Mouse (Mus musculus): ENCODE data around the gene Colgalt2. TPM values are rescaled to one million over a fixed set of nuclear protein-coding genes. Genes with fewer than 3 reads are reported as not detected.

Colgalt2 gene
- polyA plus RNA-seq, 1 experiment: 5.9 TPM

DNA sequence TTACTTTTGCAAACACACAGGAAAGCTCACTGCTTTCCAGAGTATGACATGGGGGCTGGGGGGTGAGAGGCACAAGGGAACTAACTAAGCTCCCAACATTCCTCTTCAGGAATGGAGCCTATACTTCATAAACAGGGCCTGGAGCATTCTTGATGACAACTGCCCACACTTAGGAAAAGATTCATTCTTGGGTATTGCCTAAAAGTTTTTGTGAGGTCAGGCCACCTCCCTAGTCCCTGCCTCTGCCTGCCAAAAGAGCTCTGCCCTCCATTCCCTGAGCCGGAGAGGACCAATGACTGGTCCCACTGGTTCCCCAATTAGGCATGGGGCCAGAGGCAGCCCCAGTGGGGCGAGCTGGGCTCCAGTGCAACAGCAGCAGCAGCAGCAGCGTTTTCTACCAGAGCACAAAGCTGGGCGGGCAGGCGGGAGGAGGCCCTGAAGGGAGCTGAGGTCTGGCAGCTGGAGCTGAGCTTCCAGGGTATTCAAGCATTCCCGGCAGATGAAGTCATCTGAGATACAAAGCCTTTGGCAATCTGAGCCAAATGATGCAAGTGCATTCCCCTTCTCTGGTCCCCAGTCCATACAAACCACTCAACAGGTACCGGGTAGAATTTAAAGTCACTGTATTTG is 156.4 kb downstream of the Colgalt2 start:
- no peaks in the 10 kb centered on the region for H3K4me1 ChIP-seq (ENCODE audit: control insufficient read depth, insufficient read depth, low read length)
- no peak overlapping the region for H3K27ac ChIP-seq (ENCODE audit: insufficient read depth, low read length)
- H3K4me3 ChIP-seq (ENCODE audit: insufficient read depth, low read length): no peak overlapping the region
- TF ChIP-seq POLR2A (IDR thresholded peaks at IDR 0.05; ENCODE audit: extremely low read depth, insufficient read depth, low read length) (no peak), CTCF (IDR thresholded peaks at IDR 0.05; ENCODE audit: extremely low read depth, insufficient read depth, low read length) (no peak)

DNA sequence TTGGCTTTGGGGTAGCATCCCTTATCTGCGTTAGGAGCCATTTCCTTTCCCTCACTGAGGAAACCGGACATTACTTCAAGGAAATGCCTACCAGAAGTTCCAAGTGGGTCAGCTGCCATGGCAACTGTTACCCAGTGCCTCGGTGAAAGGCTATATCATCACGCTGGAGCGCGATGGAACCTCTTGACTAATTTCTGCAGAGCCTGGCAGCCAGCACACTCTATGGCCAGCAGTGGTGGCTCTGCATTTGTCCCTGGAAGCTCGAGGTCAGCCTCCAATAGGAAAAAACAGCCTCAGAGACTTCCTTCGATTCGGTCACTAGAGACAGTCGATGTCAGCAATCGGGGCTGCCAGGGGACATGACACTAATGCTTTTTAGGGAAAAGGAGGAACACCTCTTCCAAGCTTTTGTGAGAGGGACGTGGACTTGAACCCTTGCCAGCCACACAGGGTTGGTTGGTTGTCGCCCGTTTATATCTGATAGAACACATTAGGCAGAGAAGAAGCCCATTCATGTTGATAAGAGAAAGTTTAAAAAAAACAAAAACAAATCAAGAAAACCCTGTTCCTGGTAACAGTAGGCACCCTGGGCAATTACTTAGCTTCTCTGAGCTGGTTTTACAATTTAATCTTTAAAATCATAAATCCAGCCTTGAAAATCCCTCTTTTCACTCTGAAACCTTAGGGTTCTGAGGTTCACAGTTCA is 157.1 kb downstream of the Colgalt2 start:
- Histone ChIP-seq H3K4me3 (ENCODE audit: insufficient read depth, low read length) (no peak overlapping the region), H3K27ac (ENCODE audit: insufficient read depth, low read length) (peak overlapping the region; percentile 10; the same call in 1 of the 2 replicates), H3K4me1 (ENCODE audit: control insufficient read depth, insufficient read depth, low read length) (no peaks in the 10 kb centered on the region)
- TF ChIP-seq POLR2A (IDR thresholded peaks at IDR 0.05; ENCODE audit: extremely low read depth, insufficient read depth, low read length) (no peak), CTCF (IDR thresholded peaks at IDR 0.05; ENCODE audit: extremely low read depth, insufficient read depth, low read length) (no peak)

Other genes with a start within 250 kb of the Colgalt2 start
- 46.0 and 50.4 TPM in 2 replicates for gene Tsen15, start 13.1 kb upstream of the Colgalt2 start, polyA plus RNA-seq (2012; rRNA removed)